Mouse (Mus musculus): ENCODE results near the gene Pde4c. TPM values are rescaled to one million over a fixed set of nuclear protein-coding genes. Genes with fewer than 3 reads are reported as not detected.

Gene Pde4c
- polyA plus RNA-seq, 1 experiment from 2014 or later = 0.23 TPM

Small RNAs within 50 kb of the gene (microRNA-seq; reads per million reads assigned to microRNA genes)
- gene Mir7240 = not detected

Other genes starting within 250 kb of the Pde4c start
- 24.3 and 25.8 TPM in 2 replicates for gene Klhl26, start 246.8 kb upstream of the Pde4c start, polyA plus RNA-seq (2015; fragmentation: Nextera tagmentation; extraction: Ambion mirVana)
- gene Tmem59l, start 236.4 kb upstream of the Pde4c start, polyA plus RNA-seq (2015; fragmentation: Nextera tagmentation; extraction: Ambion mirVana) = 78.5 and 78.8 TPM in 2 replicates
- gene Crlf1, start 230.6 kb upstream of the Pde4c start, polyA plus RNA-seq (2015; fragmentation: Nextera tagmentation; extraction: Ambion mirVana) = 2.2 and 2.9 TPM in 2 replicates
- gene Rex1bd, start 217.0 kb upstream of the Pde4c start, polyA plus RNA-seq (2015; fragmentation: Nextera tagmentation; extraction: Ambion mirVana) = 147 and 148 TPM in 2 replicates
- gene Uba52, start 212.9 kb upstream of the Pde4c start, polyA plus RNA-seq (2015; fragmentation: Nextera tagmentation; extraction: Ambion mirVana) = 715 and 758 TPM in 2 replicates
- gene Fkbp8, start 196.0 kb upstream of the Pde4c start, polyA plus RNA-seq (2015; fragmentation: Nextera tagmentation; extraction: Ambion mirVana) = 385 and 391 TPM in 2 replicates
- gene Kxd1, start 195.8 kb upstream of the Pde4c start, polyA plus RNA-seq (2015; fragmentation: Nextera tagmentation; extraction: Ambion mirVana) = 47.7 and 50.5 TPM in 2 replicates
- gene Ell, start 184.3 kb upstream of the Pde4c start, polyA plus RNA-seq (2015; fragmentation: Nextera tagmentation; extraction: Ambion mirVana) = 16.3 and 17.2 TPM in 2 replicates
- gene Isyna1, start 129.3 kb upstream of the Pde4c start, polyA plus RNA-seq (2015; fragmentation: Nextera tagmentation; extraction: Ambion mirVana) = 121 and 125 TPM in 2 replicates
- 122 and 132 TPM in 2 replicates for gene Ssbp4, start 114.8 kb upstream of the Pde4c start, polyA plus RNA-seq (2015; fragmentation: Nextera tagmentation; extraction: Ambion mirVana)
- 1.5 and 1.9 TPM in 2 replicates for gene Lrrc25, start 107.6 kb upstream of the Pde4c start, polyA plus RNA-seq (2015; fragmentation: Nextera tagmentation; extraction: Ambion mirVana)
- gene Gdf15, start 91.3 kb upstream of the Pde4c start, polyA plus RNA-seq (2015; fragmentation: Nextera tagmentation; extraction: Ambion mirVana) = 0.12 and 0.14 TPM in 2 replicates
- gene Pgpep1, start 63.3 kb upstream of the Pde4c start, polyA plus RNA-seq (2015; fragmentation: Nextera tagmentation; extraction: Ambion mirVana) = 103 and 105 TPM in 2 replicates
- 191 and 193 TPM in 2 replicates for gene Lsm4, start 50.5 kb upstream of the Pde4c start, polyA plus RNA-seq (2015; fragmentation: Nextera tagmentation; extraction: Ambion mirVana)
- gene Jund, start 24.8 kb upstream of the Pde4c start, polyA plus RNA-seq (2015; fragmentation: Nextera tagmentation; extraction: Ambion mirVana) = 79.2 and 94.3 TPM in 2 replicates
- 0.04 and 0.09 TPM in 2 replicates for gene Iqcn, start 20.3 kb upstream of the Pde4c start, polyA plus RNA-seq (2015; fragmentation: Nextera tagmentation; extraction: Ambion mirVana)
- gene Gm3336, start 5.2 kb upstream of the Pde4c start, polyA plus RNA-seq (2015; fragmentation: Nextera tagmentation; extraction: Ambion mirVana) = not detected in 2 replicates
- 352 and 355 TPM in 2 replicates for gene Rab3a, start 31.0 kb downstream of the Pde4c start, polyA plus RNA-seq (2015; fragmentation: Nextera tagmentation; extraction: Ambion mirVana)
- gene Mpv17l2, start 37.2 kb downstream of the Pde4c start, polyA plus RNA-seq (2015; fragmentation: Nextera tagmentation; extraction: Ambion mirVana) = 40.8 and 44.5 TPM in 2 replicates
- 90.0 and 94.1 TPM in 2 replicates for gene Pik3r2, start 53.0 kb downstream of the Pde4c start, polyA plus RNA-seq (2015; fragmentation: Nextera tagmentation; extraction: Ambion mirVana)
- 16.4 and 17.4 TPM in 2 replicates for gene Mast3, start 81.3 kb downstream of the Pde4c start, polyA plus RNA-seq (2015; fragmentation: Nextera tagmentation; extraction: Ambion mirVana)
- gene Il12rb1, start 84.7 kb downstream of the Pde4c start, polyA plus RNA-seq (2015; fragmentation: Nextera tagmentation; extraction: Ambion mirVana) = 0.08 and 0.13 TPM in 2 replicates
- gene Arrdc2, start 116.0 kb downstream of the Pde4c start, polyA plus RNA-seq (2015; fragmentation: Nextera tagmentation; extraction: Ambion mirVana) = 7.6 and 8.1 TPM in 2 replicates
- gene Kcnn1, start 139.5 kb downstream of the Pde4c start, polyA plus RNA-seq (2015; fragmentation: Nextera tagmentation; extraction: Ambion mirVana) = 13.3 and 17.7 TPM in 2 replicates
- gene Ccdc124, start 150.2 kb downstream of the Pde4c start, polyA plus RNA-seq (2015; fragmentation: Nextera tagmentation; extraction: Ambion mirVana) = 157 and 162 TPM in 2 replicates
- 0.61 and 0.95 TPM in 2 replicates for gene Slc5a5, start 169.0 kb downstream of the Pde4c start, polyA plus RNA-seq (2015; fragmentation: Nextera tagmentation; extraction: Ambion mirVana)
- 2,665 and 2,711 TPM in 2 replicates for gene Rpl18a, start 173.7 kb downstream of the Pde4c start, polyA plus RNA-seq (2015; fragmentation: Nextera tagmentation; extraction: Ambion mirVana)
- 55.6 and 61.9 TPM in 2 replicates for gene Map1s, start 182.2 kb downstream of the Pde4c start, polyA plus RNA-seq (2015; fragmentation: Nextera tagmentation; extraction: Ambion mirVana)